Mouse (Mus musculus) small intestine, adult 2 months (tissue): Measurements from ENCODE around the gene Sstr4. TPM values are rescaled to one million over a fixed set of nuclear protein-coding genes. Genes with fewer than 3 reads are reported as not detected.

Experiments used
- H3K27ac ChIP-seq: fragments of 200-500 bp; 2 replicates; pipeline ENCODE4 v1.5.1; 2012; ENCODE audit warnings: low read depth, low read length, control low read depth, inconsistent platforms; ENCODE audit not compliant: insufficient read depth
- H3K27me3 ChIP-seq: fragments of 200-500 bp; 2 replicates; pipeline ENCODE4 v1.6.1; 2012; ENCODE audit warnings: mild to moderate bottlenecking, moderate library complexity, low read length, inconsistent platforms; ENCODE audit not compliant: control insufficient read depth, insufficient read depth
- H3K36me3 ChIP-seq: fragments of 200-500 bp; 2 replicates; pipeline ENCODE4 v1.6.1; 2012; ENCODE audit warnings: mild to moderate bottlenecking, low read length, control low read depth, inconsistent platforms; ENCODE audit not compliant: control insufficient read depth, insufficient read depth
- H3K4me1 ChIP-seq: fragments of 200-500 bp; 2 replicates; pipeline ENCODE4 v1.6.1; 2012; ENCODE audit warnings: low read length, inconsistent platforms, mixed read lengths; ENCODE audit not compliant: control insufficient read depth, insufficient read depth, insufficient read length
- H3K4me3 ChIP-seq: fragments of 200-500 bp; 2 replicates; pipeline ENCODE4 v1.5.1; 2012; ENCODE audit warnings: low read depth, mild to moderate bottlenecking, control low read depth, inconsistent platforms, low read length, moderate library complexity
- CTCF ChIP-seq: fragments of 200-500 bp; IDR thresholded peaks from 2 replicates; pipeline ENCODE4 v1.5.1; 2012; ENCODE audit warnings: low read depth, mild to moderate bottlenecking, control low read depth, inconsistent platforms, low read length, moderate library complexity, mixed read lengths; ENCODE audit not compliant: insufficient replicate concordance, insufficient read length; ENCODE audit errors: extremely low read depth
- POLR2A ChIP-seq: fragments of 200-500 bp; IDR thresholded peaks from 2 replicates; pipeline ENCODE4 v1.6.1; 2012; ENCODE audit warnings: low read depth, mild to moderate bottlenecking, control low read depth, inconsistent platforms, low read length, moderate library complexity
- WGBS: fragments of 180-500 bp; shearing (Covaris S2); methylation state at CpG from one replicate; pipeline ENCODE4 v1.1.7; 2018; 5-methylcytosine and 5-hydroxymethylcytosine counted together
- polyA plus RNA-seq: library from polyadenylated mRNA; depleted of rRNA; stranded (reverse); fragments of >200 nt; gene quantifications from 2 replicates; pipeline ENCODE4 v1.2.3, GENCODE M21; 2012

The Sstr4 gene
- polyA plus RNA-seq, 1 experiment: 0.85 TPM

DNA sequence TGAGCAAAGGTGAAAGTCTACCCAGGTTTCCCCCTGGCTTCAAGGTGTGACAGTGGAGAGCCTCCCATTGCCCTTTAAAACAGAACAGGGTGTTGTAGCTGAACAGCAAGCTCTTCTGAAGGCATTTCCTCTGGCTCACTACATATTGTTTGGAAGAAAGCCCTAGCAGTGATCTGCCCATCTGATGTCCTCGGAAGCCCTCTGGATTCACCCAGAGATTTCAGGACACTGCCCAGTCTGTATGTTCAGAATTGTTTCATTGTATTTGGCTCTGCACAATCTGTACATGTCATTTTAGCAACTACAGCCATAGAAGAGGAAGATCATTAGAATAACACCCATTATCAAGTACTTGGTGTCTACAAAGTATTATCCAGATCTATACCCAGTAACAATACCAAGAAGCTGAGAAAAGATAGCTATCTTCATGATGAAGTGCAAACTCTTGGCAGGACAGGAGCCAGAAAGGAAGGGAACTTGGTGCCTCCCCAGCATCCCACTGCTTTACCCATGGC is 15.2 kb upstream of the Sstr4 start:
- WGBS: 88% methylated on average over 1 of the region's 1 CpGs
- Histone ChIP-seq H3K4me1 (no peaks in the 10 kb centered on the region), H3K27me3 (no peaks in the 10 kb centered on the region), H3K27ac (no peak overlapping the region), H3K36me3 (no peaks in the 10 kb centered on the region), H3K4me3 (no peak overlapping the region)
- no peak for TF ChIP-seq POLR2A
- no peak for TF ChIP-seq CTCF

- Histone ChIP-seq H3K27me3 (no peaks in the 10 kb centered on the region), H3K27ac (no peak overlapping the region), H3K4me1 (no peaks in the 10 kb centered on the region), H3K36me3 (no peaks in the 10 kb centered on the region), H3K4me3 (no peak overlapping the region)
- TF ChIP-seq CTCF (no peak), POLR2A (no peak)
- 88% methylated on average over 2 of the region's 2 CpGs for WGBS
Observed at GRCm38 (mm10) chr2:148381076-148381475, 14.1 kb upstream of the Sstr4 start.

- Histone ChIP-seq H3K4me1 (no peaks in the 10 kb centered on the region), H3K27ac (no peak overlapping the region), H3K36me3 (no peaks in the 10 kb centered on the region), H3K27me3 (no peaks in the 10 kb centered on the region), H3K4me3 (no peak overlapping the region)
- 95% methylated on average over 3 of the region's 3 CpGs for WGBS
- TF ChIP-seq CTCF (no peak), POLR2A (no peak)
Observed at GRCm38 (mm10) chr2:148386476-148386875, 8.7 kb upstream of the Sstr4 start.

- TF ChIP-seq CTCF (no peak), POLR2A (no peak)
- Histone ChIP-seq H3K27me3 (no peaks in the 10 kb centered on the region), H3K27ac (no peak overlapping the region), H3K4me1 (no peaks in the 10 kb centered on the region), H3K4me3 (no peak overlapping the region), H3K36me3 (no peaks in the 10 kb centered on the region)
- WGBS: 72% methylated on average over 2 of the region's 2 CpGs
Observed at GRCm38 (mm10) chr2:148386927-148387326, 8.2 kb upstream of the Sstr4 start.

DNA sequence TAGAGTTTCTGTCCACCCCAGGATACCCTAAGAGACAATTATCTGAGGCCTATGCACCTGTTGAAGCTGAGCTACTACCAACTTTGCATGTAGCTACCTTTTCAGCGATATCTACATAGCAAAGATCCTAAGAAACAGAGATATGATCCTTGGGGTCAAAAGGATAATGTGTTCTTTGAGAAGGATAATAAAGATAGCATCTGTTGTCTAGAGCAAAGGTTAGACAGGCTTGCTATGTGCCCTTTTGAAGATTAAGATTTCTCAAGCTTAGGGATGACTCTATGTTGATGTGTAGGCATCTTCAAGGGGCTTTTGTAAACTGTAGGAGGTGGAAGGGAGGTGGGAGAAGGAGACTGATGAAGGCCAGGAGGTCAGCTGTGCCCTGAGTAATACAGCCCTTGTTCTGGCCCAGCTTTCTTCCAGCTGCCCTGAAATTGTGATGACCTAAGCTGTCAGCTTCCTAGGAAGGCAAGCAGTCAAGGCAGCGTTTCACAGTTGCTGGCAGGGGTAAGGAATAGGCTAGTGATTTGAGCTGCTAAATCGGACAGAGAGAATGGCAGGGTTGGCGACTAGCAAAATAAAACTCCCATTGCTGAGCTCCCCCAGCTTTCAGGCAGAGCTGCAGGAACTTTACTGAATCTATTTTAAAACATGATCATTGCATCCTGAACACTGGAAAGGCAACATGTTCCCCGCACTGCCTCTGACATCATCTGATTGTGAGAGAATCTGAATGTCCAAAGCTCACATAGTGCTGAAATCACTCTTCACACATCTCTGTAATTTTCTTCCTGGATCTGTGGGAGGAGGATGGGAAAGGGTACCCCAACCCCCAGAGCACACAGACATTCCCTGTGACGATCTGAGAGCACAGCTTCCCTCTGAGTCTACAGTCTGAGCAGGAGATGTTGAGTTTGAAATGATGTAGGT is 7.2 kb upstream of the Sstr4 start:
- no peak overlapping the region for H3K27ac ChIP-seq
- 50% methylated on average over 6 of the region's 6 CpGs for WGBS
- H3K4me1 ChIP-seq: no peaks in the 10 kb centered on the region
- no peak overlapping the region for H3K4me3 ChIP-seq
- H3K27me3 ChIP-seq: no peaks in the 10 kb centered on the region
- no peaks in the 10 kb centered on the region for H3K36me3 ChIP-seq
- TF ChIP-seq CTCF: no peak
- no peak for TF ChIP-seq POLR2A

- no peaks in the 10 kb centered on the region; the same call in 1 of the 2 replicates for H3K27me3 ChIP-seq
- H3K27ac ChIP-seq: no peak overlapping the region
- H3K4me3 ChIP-seq: no peak overlapping the region
- TF ChIP-seq POLR2A: no peak
- TF ChIP-seq CTCF: no peak
- 35% methylated on average over 1 of the region's 1 CpGs for WGBS
- no peaks in the 10 kb centered on the region for H3K36me3 ChIP-seq
- H3K4me1 ChIP-seq: peaks cover 7% of the 10 kb centered on the region; the same call in 1 of the 2 replicates
Observed at GRCm38 (mm10) chr2:148393149-148393548, 2.0 kb upstream of the Sstr4 start.

DNA sequence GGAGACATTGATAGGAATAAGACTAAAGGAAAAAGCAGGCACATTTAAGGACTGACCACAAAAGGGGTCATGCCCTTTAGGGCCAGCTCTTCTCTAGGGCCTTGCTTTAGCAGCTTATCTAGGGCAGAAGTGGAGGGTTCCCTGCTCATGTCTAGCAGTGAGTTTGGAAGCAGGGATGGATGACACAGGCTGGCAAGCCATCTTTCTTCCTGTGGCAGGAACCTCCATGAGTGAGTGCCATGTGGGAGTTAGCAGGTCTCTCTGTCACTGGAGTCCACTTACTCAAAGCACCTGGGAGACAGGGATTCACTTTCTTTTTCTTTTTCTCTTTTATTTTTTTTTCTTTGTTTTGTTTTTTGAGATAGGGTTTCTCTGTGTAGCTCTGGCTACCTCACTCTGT is 1.3 kb upstream of the Sstr4 start:
- TF ChIP-seq CTCF (no peak), POLR2A (no peak)
- H3K4me1 ChIP-seq: peaks cover 7% of the 10 kb centered on the region; the same call in 1 of the 2 replicates
- no peak overlapping the region for H3K4me3 ChIP-seq
- H3K27me3 ChIP-seq: no peaks in the 10 kb centered on the region; the same call in 1 of the 2 replicates
- H3K36me3 ChIP-seq: no peaks in the 10 kb centered on the region
- H3K27ac ChIP-seq: no peak overlapping the region

DNA sequence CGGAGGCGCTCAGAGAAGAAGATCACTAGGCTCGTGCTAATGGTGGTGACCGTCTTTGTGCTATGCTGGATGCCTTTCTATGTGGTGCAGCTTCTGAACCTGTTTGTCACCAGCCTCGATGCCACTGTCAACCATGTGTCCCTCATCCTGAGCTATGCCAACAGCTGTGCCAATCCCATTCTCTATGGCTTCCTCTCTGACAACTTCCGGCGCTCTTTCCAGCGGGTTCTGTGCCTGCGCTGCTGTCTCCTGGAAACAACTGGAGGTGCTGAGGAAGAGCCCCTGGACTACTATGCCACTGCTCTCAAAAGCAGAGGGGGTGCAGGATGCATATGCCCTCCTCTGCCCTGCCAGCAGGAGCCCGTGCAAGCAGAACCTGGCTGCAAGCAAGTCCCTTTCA is 1.1 kb downstream of the Sstr4 start:
- TF ChIP-seq POLR2A (no peak), CTCF (no peak)
- Histone ChIP-seq H3K27ac (no peak overlapping the region), H3K4me3 (no peak overlapping the region), H3K36me3 (no peaks in the 10 kb centered on the region), H3K4me1 (peaks cover 7% of the 10 kb centered on the region; the same call in 1 of the 2 replicates), H3K27me3 (no peaks in the 10 kb centered on the region; the same call in 1 of the 2 replicates)
- 73% methylated on average over 10 of the region's 10 CpGs for WGBS
